11 mouse cellular contexts compared by ENCODE assay signal in the genomic region with DNA sequence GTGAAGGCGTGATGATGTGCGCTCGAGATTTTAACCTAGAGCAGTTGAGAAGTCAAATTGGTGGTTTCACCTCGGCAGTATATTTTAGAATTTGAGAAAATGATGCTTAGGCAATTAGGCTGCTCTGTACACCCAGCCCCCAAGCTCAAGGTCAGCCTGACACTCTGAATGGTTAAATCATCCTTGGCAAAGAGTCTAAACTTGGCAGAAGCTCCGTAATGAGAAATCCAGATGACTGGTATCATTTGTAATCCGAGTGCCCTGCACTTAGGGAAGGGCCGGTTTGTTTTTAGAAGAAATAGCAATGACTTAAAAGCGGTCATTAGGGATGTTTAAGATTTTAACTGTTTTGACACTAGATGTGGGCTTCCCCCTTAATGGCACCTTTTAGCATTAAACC.
DNase-seq lines count a peak whose midpoint lies in the region; ATAC-seq and TF ChIP-seq lines count a peak whose summit lies in the region.
"Had no signal": no experiment of that assay in that cellular context is flagged by ENCODE, and none has a peak within 500 bp of the region (broad histone marks: within the 10 kb centered on the region; RNA-seq: fewer than 3 reads in every experiment).

No protein-coding gene starts in this region.

- no peaks in the 10 kb centered on the region for H3K9me3 ChIP-seq in intestine, embryonic 14.5 days (ENCODE audit: control insufficient read depth, low read length)
- no peaks in the 10 kb centered on the region for H3K9me3 ChIP-seq in intestine, postnatal 0 days (ENCODE audit: control insufficient read depth)
- H3K9me3 ChIP-seq in embryonic facial prominence, embryonic 14.5 days (ENCODE audit: control insufficient read depth, low read length) = no peaks in the 10 kb centered on the region
- H3K9me3 ChIP-seq: embryonic facial prominence, embryonic 15.5 days had no signal

- H3K4me1 ChIP-seq in intestine, embryonic 14.5 days (replicated peaks; ENCODE audit: control insufficient read depth, insufficient read depth, low read length) = peaks cover 6% of the 10 kb centered on the region
- peaks cover 3% of the 10 kb centered on the region; the same call in 1 of the 2 replicates for H3K4me1 ChIP-seq in intestine, postnatal 0 days (replicated peaks; ENCODE audit: control insufficient read depth, insufficient read depth, low read length)
- H3K4me1 ChIP-seq in embryonic facial prominence, embryonic 14.5 days (ENCODE audit: control insufficient read depth, insufficient read depth, low read length) = peaks cover 15% of the 10 kb centered on the region; the same call in 1 of the 2 replicates

- no peak overlapping the region for H3K27ac ChIP-seq in intestine, embryonic 14.5 days (ENCODE audit: low read depth)
- H3K27ac ChIP-seq in intestine, postnatal 0 days (ENCODE audit: low read depth, low read length) = no peak overlapping the region
- H3K27ac ChIP-seq in embryonic facial prominence, embryonic 14.5 days (replicated peaks; ENCODE audit: low read depth, low read length) = 0 out of 2 replicates have a peak overlapping the region, but pooled peaks have one; percentile 13
- H3K27ac ChIP-seq: embryonic facial prominence, embryonic 15.5 days had no signal

- ATAC-seq in intestine, embryonic 14.5 days (replicated peaks; ENCODE audit: low FRiP score, low TSS enrichment, low read depth) = no peak
- no peak for ATAC-seq in intestine, postnatal 0 days
- ATAC-seq in embryonic facial prominence, embryonic 14.5 days (ENCODE audit: low read depth) = 0 out of 2 replicates have a peak, but pooled peaks have one; percentile 9

- no peaks in the 10 kb centered on the region for H3K36me3 ChIP-seq in intestine, embryonic 14.5 days (ENCODE audit: control insufficient read depth, insufficient read depth, low read length)
- no peaks in the 10 kb centered on the region for H3K36me3 ChIP-seq in intestine, postnatal 0 days (ENCODE audit: control insufficient read depth, insufficient read depth)
- H3K36me3 ChIP-seq in embryonic facial prominence, embryonic 14.5 days (ENCODE audit: control insufficient read depth, insufficient read depth, low read length) = no peaks in the 10 kb centered on the region
- H3K36me3 ChIP-seq: embryonic facial prominence, embryonic 15.5 days; G1E had no signal

- no peak for DNase-seq in intestine, embryonic 14.5 days (ENCODE audit: low spot score)
- peak; percentile 18 for DNase-seq in adrenal gland, postnatal 10 days
- DNase-seq in embryonic facial prominence, embryonic 14.5 days (ENCODE audit: low spot score) = peak; percentile 57
- peak; percentile 48 for DNase-seq in lung, postnatal 36 days
- no peak for DNase-seq in urinary bladder, postnatal 4 days (ENCODE audit: low spot score in 2 of 2)
- no peak for DNase-seq in thymus, postnatal 0 days (ENCODE audit: low spot score)
- DNase-seq: liver; thymus, postnatal 4 days had no signal

- no peak for TF ChIP-seq CTCF in intestine, postnatal 0 days (IDR thresholded peaks at IDR 0.05; ENCODE audit: low read depth)

- H3K4me2 ChIP-seq in intestine, embryonic 14.5 days (ENCODE audit: low read length) = peak overlapping the region; percentile 4; the same call in 1 of the 2 replicates
- H3K4me2 ChIP-seq in intestine, postnatal 0 days (replicated peaks; ENCODE audit: low read depth) = no peak overlapping the region
- no peak overlapping the region for H3K4me2 ChIP-seq in embryonic facial prominence, embryonic 14.5 days (ENCODE audit: low read depth, low read length)
- H3K4me2 ChIP-seq: embryonic facial prominence, embryonic 15.5 days had no signal

- no peaks in the 10 kb centered on the region for H3K27me3 ChIP-seq in intestine, embryonic 14.5 days (replicated peaks; ENCODE audit: control insufficient read depth, insufficient read depth, low read length)
- H3K27me3 ChIP-seq in intestine, postnatal 0 days (replicated peaks; ENCODE audit: control insufficient read depth, insufficient read depth, low read length) = no peaks in the 10 kb centered on the region
- H3K27me3 ChIP-seq in embryonic facial prominence, embryonic 14.5 days (replicated peaks; ENCODE audit: control insufficient read depth, insufficient read depth, low read length) = no peaks in the 10 kb centered on the region
- H3K27me3 ChIP-seq: embryonic facial prominence, embryonic 15.5 days had no signal

- no peak overlapping the region for H3K4me3 ChIP-seq in intestine, embryonic 14.5 days (ENCODE audit: low read depth, low read length)
- no peak overlapping the region for H3K4me3 ChIP-seq in intestine, postnatal 0 days (ENCODE audit: low read depth, low read length)
- no peak overlapping the region for H3K4me3 ChIP-seq in embryonic facial prominence, embryonic 14.5 days (ENCODE audit: low read depth, low read length)
- H3K4me3 ChIP-seq: embryonic facial prominence, embryonic 15.5 days had no signal

- 28% methylated on average over 8 of the region's 8 CpGs for WGBS in intestine, embryonic 14.5 days
- WGBS in intestine, postnatal 0 days = 60% methylated on average over 8 of the region's 8 CpGs
- WGBS in embryonic facial prominence, embryonic 14.5 days = 37% methylated on average over 8 of the region's 8 CpGs

- H3K9ac ChIP-seq in intestine, embryonic 14.5 days (ENCODE audit: low read length) = no peak overlapping the region
- H3K9ac ChIP-seq in intestine, postnatal 0 days (ENCODE audit: low read depth, low read length) = no peak overlapping the region
- no peak overlapping the region for H3K9ac ChIP-seq in embryonic facial prominence, embryonic 14.5 days (ENCODE audit: low read depth, low read length)
- H3K9ac ChIP-seq: embryonic facial prominence, embryonic 15.5 days had no signal

Comparison
In these comparisons a context has a peak if more than half of its experiments do, and no peak if none do; other contexts are left out.
1. DNase-seq: peak in adrenal gland, postnatal 10 days (single experiment), embryonic facial prominence, embryonic 14.5 days (single experiment) and lung, postnatal 36 days (single experiment); none in intestine, embryonic 14.5 days (single experiment), urinary bladder, postnatal 4 days (0 of 2) and thymus, postnatal 0 days (single experiment).